Mouse (Mus musculus) G1E (cell line): ENCODE data around the gene Dnajb4.

ENCODE experiments used
- CTCF ChIP-seq: IDR thresholded peaks from 2 replicates; pipeline ENCODE4 v1.5.1; 2012; ENCODE audit warnings: low read depth, low read length, inconsistent platforms, mixed read lengths
- GATA1 ChIP-seq: IDR thresholded peaks from 2 replicates; pipeline ENCODE4 v1.6.1; 2012; ENCODE audit warnings: borderline replicate concordance, low read length, inconsistent platforms, mixed read lengths
- POLR2AphosphoS5 ChIP-seq: IDR thresholded peaks from 2 replicates; pipeline ENCODE4 v1.6.1; 2012; ENCODE audit warnings: low read depth, low read length, inconsistent platforms; ENCODE audit not compliant: insufficient replicate concordance

GRCm38 (mm10) chr3:152193177-152193576 lies 16.9 kb downstream of the Dnajb4 start:
- TF ChIP-seq CTCF (no peak), GATA1 (no peak), POLR2AphosphoS5 (no peak)
